Mouse (Mus musculus): ENCODE data around the gene Eml6. TPM values are rescaled to one million over a fixed set of nuclear protein-coding genes. Genes with fewer than 3 reads are reported as not detected.

The Eml6 gene
- 5.2 and 7.7 TPM in 2 replicates for polyA plus RNA-seq (2015; fragmentation: Nextera tagmentation; extraction: Ambion mirVana)

DNA sequence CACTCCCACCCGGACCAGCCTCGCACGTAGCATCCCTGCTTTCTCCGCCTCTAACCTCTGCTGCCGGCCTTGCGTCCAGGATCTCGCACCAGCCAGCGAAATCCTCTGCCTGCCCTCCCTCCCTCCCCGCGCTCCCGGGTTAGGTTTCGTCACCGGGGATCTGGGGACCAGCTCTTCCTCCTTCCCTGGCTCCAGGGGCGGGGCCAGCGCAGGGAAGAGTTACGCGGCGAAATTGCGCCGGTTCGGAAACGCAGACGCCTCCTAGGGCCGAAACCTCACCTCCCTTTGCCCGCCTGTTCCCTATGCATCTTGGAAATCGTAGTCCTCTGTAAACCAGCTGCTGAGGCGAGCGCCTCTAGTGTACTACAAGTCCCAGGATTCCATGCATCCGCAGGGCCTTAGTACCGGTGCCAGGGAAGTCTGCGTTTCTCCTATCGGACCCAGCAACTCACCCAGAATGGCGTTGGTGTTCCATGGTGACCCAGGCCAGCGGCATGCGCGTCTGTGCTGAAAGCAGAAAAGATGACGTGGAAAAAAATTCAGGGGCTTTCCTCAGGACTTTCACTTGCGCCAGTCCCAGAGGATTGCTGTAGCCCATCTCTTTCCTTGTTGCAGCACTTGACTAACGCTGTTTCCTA lies at the start of gene Eml6:
Gene Eml6, minus strand, starts transcription at position 199 of the 638 bp plus-strand sequence.
- H3K4me1 ChIP-seq: peaks cover 27% of the 10 kb centered on the region
- H3K9ac ChIP-seq (replicated peaks): peak within 1 kb of the TSS; percentile 69
- peak within 1 kb of the TSS; percentile 66 for H3K4me3 ChIP-seq (replicated peaks)
- ATAC-seq (ENCODE audit: low FRiP score): peak; percentile 98
- peak within 1 kb of the TSS; percentile 86 for H3K4me2 ChIP-seq
- under 1% methylated on average over 39 of the region's 39 CpGs for WGBS
- no peaks in the 10 kb centered on the region for H3K27me3 ChIP-seq (replicated peaks)
- H3K36me3 ChIP-seq: no peaks in the 10 kb centered on the region
- peak within 1 kb of the TSS; percentile 92 for H3K27ac ChIP-seq (replicated peaks)
- H3K9me3 ChIP-seq (replicated peaks): no peaks in the 10 kb centered on the region

DNA sequence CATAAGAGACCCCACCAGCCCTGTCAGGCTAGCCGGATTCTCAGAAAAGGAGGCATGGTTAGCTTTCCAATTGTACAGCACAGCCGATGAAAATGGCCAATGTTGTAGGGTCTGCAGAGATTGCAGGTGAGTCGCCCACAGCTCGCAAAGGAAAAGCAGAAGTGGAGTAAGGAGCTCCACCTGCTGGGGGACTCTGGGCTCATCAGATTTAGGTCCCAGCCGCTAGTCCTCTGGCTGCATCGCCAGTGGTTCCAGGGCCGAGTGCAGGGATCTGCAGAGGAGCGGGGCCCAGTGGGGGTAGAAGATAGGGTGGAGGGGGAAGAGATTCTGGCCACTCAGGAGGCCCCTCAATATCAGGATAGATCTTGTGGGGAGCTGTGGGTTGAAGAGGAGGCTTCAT lies 31.5 kb upstream of the Eml6 start:
- Histone ChIP-seq H3K27ac (replicated peaks) (no peak overlapping the region), H3K27me3 (replicated peaks) (no peaks in the 10 kb centered on the region), H3K4me3 (replicated peaks) (no peak overlapping the region), H3K9me3 (replicated peaks) (no peaks in the 10 kb centered on the region), H3K36me3 (no peaks in the 10 kb centered on the region), H3K4me1 (no peaks in the 10 kb centered on the region), H3K9ac (replicated peaks) (no peak overlapping the region), H3K4me2 (no peak overlapping the region)
- no peak for ATAC-seq (ENCODE audit: low FRiP score)
- 57% methylated on average over 8 of the region's 8 CpGs for WGBS

DNA sequence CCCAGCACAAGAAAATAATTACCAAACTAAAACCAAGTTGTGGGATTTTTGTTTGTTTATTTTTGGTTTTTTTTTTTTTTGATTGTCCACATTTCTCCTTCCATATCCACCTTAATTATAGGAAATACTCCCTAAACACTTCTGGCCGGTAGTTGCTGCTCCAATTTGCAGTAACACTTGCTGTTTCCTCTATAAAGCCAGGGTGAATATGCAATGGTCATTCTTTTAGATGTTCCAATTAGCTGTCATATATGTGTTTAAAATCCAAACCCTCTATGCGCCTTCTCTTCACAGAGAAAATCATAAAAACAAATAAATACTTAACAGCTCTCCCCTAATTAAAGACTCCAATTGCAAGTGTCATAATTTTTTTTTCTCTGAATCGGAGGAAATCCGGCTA lies 689 bp downstream of the Eml6 start:
- Histone ChIP-seq H3K9ac (replicated peaks) (peak overlapping the region; percentile 65), H3K4me1 (peaks cover 31% of the 10 kb centered on the region), H3K9me3 (replicated peaks) (no peaks in the 10 kb centered on the region), H3K4me3 (replicated peaks) (peak overlapping the region; percentile 66), H3K27ac (replicated peaks) (peak overlapping the region; percentile 92), H3K27me3 (replicated peaks) (no peaks in the 10 kb centered on the region), H3K36me3 (no peaks in the 10 kb centered on the region), H3K4me2 (peak overlapping the region; percentile 86)
- no peak for ATAC-seq (ENCODE audit: low FRiP score)
- WGBS: 5% methylated on average over 4 of the region's 4 CpGs

DNA sequence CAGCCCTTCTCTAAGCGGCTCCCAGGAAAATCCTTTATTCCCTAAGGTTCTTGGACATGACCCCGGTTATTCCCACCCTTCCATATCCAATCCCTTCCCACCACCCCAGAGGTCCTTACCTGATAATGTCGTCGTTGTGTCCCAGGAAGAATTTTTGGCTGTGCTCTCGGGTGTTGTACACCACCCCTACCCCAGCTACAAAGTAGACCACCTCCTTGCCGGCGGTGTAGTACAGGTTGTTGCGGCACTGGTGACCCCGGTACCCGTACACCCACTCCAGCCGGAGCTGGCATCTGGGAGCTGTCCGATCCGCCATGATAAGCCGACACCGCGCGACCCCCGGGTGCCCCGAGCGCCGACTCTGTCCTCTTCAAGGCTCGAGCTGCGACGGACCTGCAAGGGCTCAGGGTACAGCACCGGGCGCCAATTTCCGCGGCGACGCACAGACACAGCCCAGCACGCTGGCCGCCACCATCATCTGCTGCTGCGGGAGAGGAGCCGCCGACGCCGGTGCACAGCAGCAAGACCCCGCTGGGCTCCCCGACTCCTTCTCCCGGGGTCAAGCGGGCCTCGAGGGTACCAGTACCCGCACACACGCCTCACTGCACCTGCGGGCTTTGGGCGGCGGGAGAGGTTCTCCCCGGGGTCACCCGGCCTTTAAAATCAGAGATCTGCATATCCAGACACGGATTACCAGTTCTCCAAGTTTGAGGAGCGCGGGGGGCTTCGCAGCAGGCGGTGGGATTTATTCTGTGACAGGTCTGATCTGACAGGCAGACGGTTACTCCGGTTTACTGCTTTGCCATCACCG lies 1.4 kb downstream of the Eml6 start:
- peak overlapping the region; percentile 92 for H3K27ac ChIP-seq (replicated peaks)
- H3K9me3 ChIP-seq (replicated peaks): no peaks in the 10 kb centered on the region
- H3K27me3 ChIP-seq (replicated peaks): no peaks in the 10 kb centered on the region
- H3K36me3 ChIP-seq: no peaks in the 10 kb centered on the region
- peak overlapping the region; percentile 65 for H3K9ac ChIP-seq (replicated peaks)
- ATAC-seq (ENCODE audit: low FRiP score): peak; percentile 18
- H3K4me1 ChIP-seq: peaks cover 31% of the 10 kb centered on the region
- H3K4me3 ChIP-seq (replicated peaks): peak overlapping the region; percentile 66
- H3K4me2 ChIP-seq: peak overlapping the region; percentile 86
- under 1% methylated on average over 57 of the region's 57 CpGs for WGBS

DNA sequence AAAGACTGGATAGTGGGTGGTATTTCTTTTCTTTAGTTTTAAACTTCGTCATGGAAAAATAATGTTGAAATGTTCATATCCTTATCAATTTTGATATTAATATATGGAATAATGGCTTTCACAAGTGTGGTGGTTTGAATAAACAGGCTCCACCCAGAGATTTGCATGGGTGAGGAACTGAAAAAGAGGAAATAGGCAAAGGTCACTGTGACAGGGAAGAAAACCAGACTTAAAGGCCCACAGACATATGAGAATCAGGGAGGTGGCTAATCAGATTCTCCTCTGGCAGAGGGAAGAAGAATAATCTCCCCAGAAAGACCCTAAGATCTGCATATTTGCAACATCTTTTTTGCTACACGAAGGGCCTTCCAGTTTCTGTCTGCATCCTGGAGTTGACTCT lies 39.6 kb downstream of the Eml6 start:
- ATAC-seq (ENCODE audit: low FRiP score): no peak
- no peak overlapping the region for H3K27ac ChIP-seq (replicated peaks)
- H3K4me3 ChIP-seq (replicated peaks): no peak overlapping the region
- H3K9me3 ChIP-seq (replicated peaks): no peaks in the 10 kb centered on the region
- H3K27me3 ChIP-seq (replicated peaks): no peaks in the 10 kb centered on the region
- H3K9ac ChIP-seq (replicated peaks): no peak overlapping the region
- no peaks in the 10 kb centered on the region for H3K4me1 ChIP-seq
- WGBS: 85% methylated on average over 2 of the region's 2 CpGs
- H3K4me2 ChIP-seq: no peak overlapping the region
- no peaks in the 10 kb centered on the region for H3K36me3 ChIP-seq

DNA sequence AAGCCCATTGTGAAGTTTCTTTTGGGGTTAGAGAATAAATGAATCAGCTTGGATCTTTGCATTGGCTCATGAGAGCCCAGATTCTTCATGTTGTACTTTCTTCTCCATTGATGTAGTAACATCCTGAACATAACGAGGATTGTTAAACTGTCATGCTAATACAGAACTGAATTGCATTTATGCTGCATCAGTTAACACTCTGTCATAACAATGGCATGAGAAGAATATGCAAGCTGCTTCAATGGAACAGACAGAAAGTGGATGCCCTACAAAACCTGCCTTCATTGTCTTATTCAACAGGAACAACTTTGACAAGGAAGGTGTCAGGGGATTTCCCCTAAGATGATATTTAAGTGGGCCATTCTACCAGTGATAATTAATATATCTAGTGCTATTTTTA lies 57.0 kb downstream of the Eml6 start:
- ATAC-seq (ENCODE audit: low FRiP score): no peak
- WGBS: 78% methylated on average over 1 of the region's 1 CpGs

DNA sequence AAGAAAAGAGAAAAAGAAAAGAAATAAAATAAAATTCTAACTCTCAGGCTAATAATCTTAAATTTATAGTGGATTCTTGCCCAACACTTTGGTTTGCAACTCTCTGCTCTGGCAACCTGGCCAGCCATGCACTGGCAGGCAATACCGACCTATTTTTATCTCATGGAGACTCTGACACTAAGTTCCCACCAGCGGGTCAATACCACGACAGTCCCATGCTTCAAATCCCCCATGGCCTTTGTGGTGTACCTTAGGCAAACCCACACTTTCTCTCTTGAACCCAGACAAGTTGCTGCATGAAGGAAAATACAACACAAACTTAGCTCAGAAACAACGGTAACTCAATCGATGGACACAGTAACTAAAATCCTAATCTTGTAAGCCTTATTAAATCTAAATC lies 66.5 kb downstream of the Eml6 start:
- no peak overlapping the region for H3K4me3 ChIP-seq (replicated peaks)
- 95% methylated on average over 5 of the region's 5 CpGs for WGBS

More for the DNA sequence above, 57.0 kb downstream of the Eml6 start:
- Histone ChIP-seq H3K36me3 (no peaks in the 10 kb centered on the region), H3K4me2 (no peak overlapping the region), H3K27me3 (replicated peaks) (no peaks in the 10 kb centered on the region), H3K4me3 (replicated peaks) (no peak overlapping the region), H3K9me3 (replicated peaks) (no peaks in the 10 kb centered on the region), H3K27ac (replicated peaks) (no peak overlapping the region), H3K4me1 (no peaks in the 10 kb centered on the region), H3K9ac (replicated peaks) (no peak overlapping the region)

DNA sequence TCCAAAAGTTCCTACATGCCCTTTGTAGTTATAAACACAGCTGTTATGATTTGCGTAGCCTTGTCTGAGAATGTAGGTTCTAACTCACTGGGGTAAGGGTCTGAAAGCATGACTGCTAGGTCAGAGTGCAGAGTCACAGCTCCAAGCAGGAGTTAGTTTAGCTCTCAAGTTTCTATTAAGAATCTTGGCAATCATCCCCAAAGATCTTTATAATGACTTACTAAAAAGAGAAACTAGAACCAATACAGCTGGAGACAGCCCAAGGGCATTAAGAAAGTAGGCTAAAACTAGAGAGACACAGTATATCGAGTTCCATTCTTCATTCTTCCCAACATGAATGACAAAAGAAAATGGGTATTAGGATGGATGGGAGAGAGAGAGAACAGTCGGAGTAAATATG lies 81.2 kb downstream of the Eml6 start:
- WGBS: 84% methylated on average over 3 of the region's 3 CpGs
- H3K27ac ChIP-seq (replicated peaks): no peak overlapping the region
- no peaks in the 10 kb centered on the region for H3K27me3 ChIP-seq (replicated peaks)
- peaks cover 6% of the 10 kb centered on the region; the same call in 1 of the 2 replicates for H3K9me3 ChIP-seq (replicated peaks)
- H3K4me1 ChIP-seq: no peaks in the 10 kb centered on the region
- H3K9ac ChIP-seq (replicated peaks): no peak overlapping the region
- no peaks in the 10 kb centered on the region for H3K36me3 ChIP-seq
- no peak overlapping the region for H3K4me2 ChIP-seq
- no peak for ATAC-seq (ENCODE audit: low FRiP score)
- no peak overlapping the region for H3K4me3 ChIP-seq (replicated peaks)

More for the DNA sequence above, 66.5 kb downstream of the Eml6 start:
- H3K4me2 ChIP-seq: no peak overlapping the region
- H3K36me3 ChIP-seq: no peaks in the 10 kb centered on the region
- no peaks in the 10 kb centered on the region for H3K9me3 ChIP-seq (replicated peaks)
- no peak for ATAC-seq (ENCODE audit: low FRiP score)
- H3K27ac ChIP-seq (replicated peaks): no peak overlapping the region
- H3K27me3 ChIP-seq (replicated peaks): no peaks in the 10 kb centered on the region
- no peaks in the 10 kb centered on the region for H3K4me1 ChIP-seq
- no peak overlapping the region for H3K9ac ChIP-seq (replicated peaks)

DNA sequence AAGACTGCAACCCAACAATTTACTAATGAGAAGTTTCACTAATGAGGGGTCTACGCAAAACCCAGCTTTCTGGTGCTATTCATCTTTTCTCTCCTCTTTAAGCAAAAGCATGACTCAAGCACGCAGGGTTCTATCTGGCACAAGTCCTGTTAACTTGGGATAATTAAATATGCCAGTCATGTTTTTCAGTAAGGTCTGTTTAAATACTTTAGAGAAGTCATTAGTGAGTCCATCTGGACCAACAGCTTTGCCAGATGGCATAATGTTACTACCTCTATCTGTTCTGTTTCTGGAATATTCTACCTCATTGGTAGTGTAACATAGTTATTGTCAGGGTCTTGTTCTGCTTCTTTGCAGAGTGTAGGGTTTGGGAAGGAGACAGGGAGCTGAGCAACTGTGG lies 101.5 kb downstream of the Eml6 start:
- 73% methylated on average over 2 of the region's 2 CpGs for WGBS
- H3K4me3 ChIP-seq (replicated peaks): no peak overlapping the region
- H3K4me2 ChIP-seq: no peak overlapping the region
- ATAC-seq (ENCODE audit: low FRiP score): no peak
- H3K4me1 ChIP-seq: no peaks in the 10 kb centered on the region
- no peaks in the 10 kb centered on the region for H3K36me3 ChIP-seq
- no peak overlapping the region for H3K27ac ChIP-seq (replicated peaks)
- H3K9ac ChIP-seq (replicated peaks): no peak overlapping the region
- no peaks in the 10 kb centered on the region for H3K27me3 ChIP-seq (replicated peaks)
- H3K9me3 ChIP-seq (replicated peaks): no peaks in the 10 kb centered on the region

DNA sequence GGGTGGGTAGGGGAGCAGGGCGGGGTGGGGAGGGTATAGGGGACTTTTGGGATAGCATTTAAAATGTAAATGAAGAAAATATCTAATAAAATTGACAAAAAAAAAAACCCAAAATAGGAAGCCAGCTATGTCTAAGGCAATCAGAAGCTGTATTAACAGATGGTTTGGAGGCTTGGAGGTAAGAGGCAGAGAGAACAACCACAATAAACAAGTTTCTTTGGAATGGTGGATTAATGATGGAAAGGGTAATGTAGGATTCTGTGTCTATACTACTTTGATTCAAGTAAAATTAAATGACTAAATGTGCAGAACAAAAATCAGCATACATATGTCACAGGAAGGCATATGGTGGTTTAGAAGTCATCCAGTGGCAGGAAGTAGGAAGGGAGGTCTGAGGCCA lies 102.0 kb downstream of the Eml6 start:
- WGBS: 71% methylated on average over 1 of the region's 1 CpGs
- no peaks in the 10 kb centered on the region for H3K36me3 ChIP-seq
- no peak overlapping the region for H3K9ac ChIP-seq (replicated peaks)
- H3K27me3 ChIP-seq (replicated peaks): no peaks in the 10 kb centered on the region
- no peak overlapping the region for H3K27ac ChIP-seq (replicated peaks)
- H3K9me3 ChIP-seq (replicated peaks): no peaks in the 10 kb centered on the region
- no peak overlapping the region for H3K4me2 ChIP-seq
- H3K4me3 ChIP-seq (replicated peaks): no peak overlapping the region
- no peaks in the 10 kb centered on the region for H3K4me1 ChIP-seq
- ATAC-seq (ENCODE audit: low FRiP score): no peak

DNA sequence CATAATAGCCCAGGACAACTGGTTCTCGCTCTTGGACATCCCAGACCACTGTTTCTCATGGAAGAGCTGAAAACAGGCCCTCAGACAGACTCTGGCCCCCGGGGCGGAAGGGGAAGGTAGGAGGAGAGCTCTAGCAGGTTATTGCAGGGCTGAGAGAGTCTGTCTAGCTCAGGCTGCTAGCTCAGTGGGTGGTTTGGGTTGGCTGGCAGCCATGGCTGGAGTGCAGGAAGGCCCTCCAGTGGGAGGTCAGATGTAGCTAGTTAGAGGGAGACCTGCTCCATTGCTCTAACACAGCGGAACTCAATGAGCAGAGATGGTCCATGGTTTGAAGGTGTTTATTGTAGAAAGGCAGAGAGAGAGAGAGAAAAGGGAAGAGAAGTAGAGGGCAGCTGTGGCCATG lies 112.7 kb downstream of the Eml6 start:
- Histone ChIP-seq H3K36me3 (no peaks in the 10 kb centered on the region), H3K9ac (replicated peaks) (no peak overlapping the region), H3K27ac (replicated peaks) (no peak overlapping the region), H3K4me3 (replicated peaks) (no peak overlapping the region), H3K9me3 (replicated peaks) (no peaks in the 10 kb centered on the region), H3K4me2 (no peak overlapping the region), H3K4me1 (no peaks in the 10 kb centered on the region), H3K27me3 (replicated peaks) (no peaks in the 10 kb centered on the region)
- ATAC-seq (ENCODE audit: low FRiP score): no peak
- WGBS: 91% methylated on average over 4 of the region's 4 CpGs

DNA sequence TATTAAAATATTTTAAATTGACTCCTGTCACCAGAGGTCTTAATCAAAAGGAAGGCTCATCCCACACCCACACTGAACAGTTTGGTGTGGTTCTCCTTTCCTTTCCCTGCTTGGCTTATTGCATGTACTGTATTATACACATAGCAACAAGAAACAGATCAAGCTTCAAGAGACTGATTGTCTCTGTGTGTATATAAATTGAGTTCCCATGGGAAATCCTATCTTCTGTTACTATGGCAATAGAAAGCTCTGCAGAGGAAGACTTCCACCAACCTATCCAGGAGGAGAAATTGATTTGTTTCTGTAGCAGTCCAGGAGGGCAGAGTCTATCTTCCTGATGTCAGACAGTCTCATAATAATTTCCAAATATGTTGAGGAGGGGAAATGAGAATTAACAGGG lies 116.5 kb downstream of the Eml6 start:
- Histone ChIP-seq H3K9ac (replicated peaks) (no peak overlapping the region), H3K27ac (replicated peaks) (no peak overlapping the region), H3K36me3 (no peaks in the 10 kb centered on the region), H3K4me2 (no peak overlapping the region), H3K4me3 (replicated peaks) (no peak overlapping the region), H3K4me1 (no peaks in the 10 kb centered on the region), H3K27me3 (replicated peaks) (no peaks in the 10 kb centered on the region), H3K9me3 (replicated peaks) (no peaks in the 10 kb centered on the region)
- ATAC-seq (ENCODE audit: low FRiP score): peak; percentile 63
